Mouse (Mus musculus): ENCODE measurements at regions not wholly inside any gene's neighbourhood (a gene's known extent, or its start where the extent isn't known, plus 50 kb on each side); places are given as distances from the start of the nearest gene placed in this dataset.

DNA sequence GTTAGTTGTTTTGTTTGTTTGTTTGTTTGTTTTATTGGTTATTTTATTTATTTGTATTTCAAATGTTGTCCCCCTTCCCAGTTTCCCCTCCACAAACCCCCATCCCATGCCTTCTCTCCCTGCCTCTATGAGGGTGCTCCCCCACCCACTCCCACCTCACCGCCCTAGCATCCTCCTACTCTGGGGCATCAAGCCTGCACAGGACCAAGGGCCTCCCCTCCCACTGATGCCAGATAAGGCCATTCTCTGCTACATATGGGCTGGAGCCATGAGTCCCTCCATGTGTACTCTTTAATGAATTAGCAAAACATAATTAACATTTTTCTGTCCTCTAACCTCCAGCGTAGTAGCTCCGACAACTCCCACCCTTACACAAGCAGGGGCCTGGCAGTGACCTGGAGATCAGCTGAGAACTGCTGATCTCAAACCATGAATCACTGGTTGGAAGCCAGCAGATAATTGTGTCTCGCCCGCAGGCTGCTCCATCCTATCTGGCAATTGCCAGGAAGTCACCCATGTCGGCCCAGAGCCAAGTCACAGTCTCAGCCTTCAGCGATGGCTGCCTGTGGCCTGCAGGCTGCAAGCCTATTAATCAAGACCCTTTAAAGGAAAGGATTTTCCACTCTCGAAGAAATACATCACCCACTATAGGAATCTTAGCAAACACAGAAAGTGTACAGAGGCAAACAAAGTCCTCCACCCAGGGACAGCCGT is 86.8 kb upstream of the Gpc1 start:
- Histone ChIP-seq H3K4me3 (ENCODE audit: low read depth, low read length) (no peak overlapping the region), H3K9me3 (ENCODE audit: low read length) (no peaks in the 10 kb centered on the region), H3K27me3 (replicated peaks; ENCODE audit: insufficient read depth, low read length) (no peaks in the 10 kb centered on the region), H3K27ac (ENCODE audit: low read length) (no peak overlapping the region), H3K4me1 (ENCODE audit: insufficient read depth, low read depth, low read length) (no peaks in the 10 kb centered on the region), H3K4me2 (replicated peaks; ENCODE audit: low read depth, low read length) (no peak overlapping the region), H3K9ac (replicated peaks; ENCODE audit: low read depth) (no peak overlapping the region), H3K36me3 (ENCODE audit: insufficient read depth, low read length) (no peaks in the 10 kb centered on the region)
- ATAC-seq = no peak
- 42% methylated on average over 9 of the region's 9 CpGs for WGBS
- no peak for DNase-seq (ENCODE audit: low spot score)
- TF ChIP-seq EP300 (IDR thresholded peaks at IDR 0.05) = no peak
- TF ChIP-seq CTCF (IDR thresholded peaks at IDR 0.05) = no peak

DNA sequence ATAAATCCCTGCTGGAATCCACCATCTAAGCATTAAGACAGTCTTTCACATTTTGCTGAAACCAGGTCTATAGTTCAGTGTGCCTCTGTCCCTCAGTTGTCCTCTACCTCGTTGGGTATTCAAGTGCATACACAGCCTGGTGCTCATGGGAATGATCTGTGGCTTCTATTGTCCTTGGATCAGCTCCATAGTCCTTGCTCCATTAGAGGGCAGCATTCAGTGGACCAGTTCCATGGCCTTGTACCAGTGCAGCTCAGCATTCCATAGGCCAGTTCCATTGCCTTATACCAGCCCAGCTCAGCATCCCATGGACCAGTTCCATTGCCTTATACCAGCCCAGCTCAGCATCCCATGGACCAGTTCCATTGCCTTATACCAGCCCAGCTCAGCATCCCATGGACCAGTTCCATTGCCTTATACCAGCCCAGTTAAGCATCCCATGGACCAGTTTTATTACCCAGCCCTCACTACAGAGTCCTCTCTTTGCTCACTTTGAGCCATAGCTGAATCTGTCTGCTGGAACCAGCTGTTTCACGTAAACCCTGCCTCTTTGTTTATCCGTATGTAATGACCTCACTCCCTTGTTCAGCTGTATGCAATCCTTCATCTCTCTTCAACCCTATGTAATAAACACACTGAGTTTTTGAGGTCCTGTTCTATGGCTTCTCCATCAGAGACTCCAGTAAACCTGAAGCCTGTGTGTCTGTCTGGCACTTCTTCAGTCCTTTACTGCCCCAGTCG is 88.4 kb upstream of the Gpc1 start:
- H3K4me1 ChIP-seq (ENCODE audit: insufficient read depth, low read depth, low read length) = no peaks in the 10 kb centered on the region
- DNase-seq (ENCODE audit: low spot score) = peak; percentile 12

GRCm38 (mm10) chr1:92742300-92742699 is 89.1 kb upstream of the Gpc1 start:
- TF ChIP-seq CTCF (IDR thresholded peaks at IDR 0.05) = no peak
- no peak for TF ChIP-seq EP300 (IDR thresholded peaks at IDR 0.05)
- DNase-seq (ENCODE audit: low spot score) (no peak), ATAC-seq (no peak)
- no peak overlapping the region for H3K4me3 ChIP-seq (ENCODE audit: low read depth, low read length)
- H3K4me2 ChIP-seq (replicated peaks; ENCODE audit: low read depth, low read length) = no peak overlapping the region
- no peaks in the 10 kb centered on the region for H3K36me3 ChIP-seq (ENCODE audit: insufficient read depth, low read length)
- H3K4me1 ChIP-seq (ENCODE audit: insufficient read depth, low read depth, low read length) = no peaks in the 10 kb centered on the region
- H3K9me3 ChIP-seq (ENCODE audit: low read length) = no peaks in the 10 kb centered on the region
- H3K27ac ChIP-seq (ENCODE audit: low read length) = no peak overlapping the region
- H3K27me3 ChIP-seq (replicated peaks; ENCODE audit: insufficient read depth, low read length) = no peaks in the 10 kb centered on the region
- no peak overlapping the region for H3K9ac ChIP-seq (replicated peaks; ENCODE audit: low read depth)
- 76% methylated on average over 6 of the region's 6 CpGs for WGBS

More for the DNA sequence above, 88.4 kb upstream of the Gpc1 start:
- H3K9me3 ChIP-seq (ENCODE audit: low read length) = no peaks in the 10 kb centered on the region
- no peak overlapping the region for H3K4me3 ChIP-seq (ENCODE audit: low read depth, low read length)
- no peak overlapping the region for H3K27ac ChIP-seq (ENCODE audit: low read length)
- TF ChIP-seq EP300 (IDR thresholded peaks at IDR 0.05) (no peak), CTCF (IDR thresholded peaks at IDR 0.05) (peak; percentile 43)
- ATAC-seq = no peak
- no peak overlapping the region for H3K9ac ChIP-seq (replicated peaks; ENCODE audit: low read depth)
- H3K27me3 ChIP-seq (replicated peaks; ENCODE audit: insufficient read depth, low read length) = no peaks in the 10 kb centered on the region
- H3K4me2 ChIP-seq (replicated peaks; ENCODE audit: low read depth, low read length) = no peak overlapping the region
- no peaks in the 10 kb centered on the region for H3K36me3 ChIP-seq (ENCODE audit: insufficient read depth, low read length)
- WGBS = 50% methylated on average over 4 of the region's 4 CpGs

DNA sequence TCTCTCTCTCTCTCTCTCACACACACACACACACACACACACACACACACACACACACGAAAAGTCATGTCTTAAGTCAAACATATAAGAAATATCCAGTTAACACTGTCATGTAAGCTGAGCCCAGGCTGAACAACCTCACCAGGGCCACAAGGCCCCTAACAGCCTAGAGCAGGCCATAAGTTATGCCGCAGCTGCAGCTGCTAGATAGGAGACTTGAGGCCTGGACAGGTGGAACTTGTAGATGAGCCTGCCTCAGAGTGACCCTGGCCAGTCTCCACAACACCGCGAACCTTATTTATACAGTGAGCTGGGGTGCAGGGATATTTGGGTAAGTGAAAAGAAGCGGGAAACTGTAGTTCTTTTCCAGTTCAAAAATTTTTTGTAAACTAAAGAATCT is 90.4 kb upstream of the Gpc1 start:
- H3K9ac ChIP-seq (replicated peaks; ENCODE audit: low read depth) = no peak overlapping the region
- H3K4me1 ChIP-seq (ENCODE audit: insufficient read depth, low read depth, low read length) = no peaks in the 10 kb centered on the region
- ATAC-seq = no peak
- H3K27ac ChIP-seq (ENCODE audit: low read length) = no peak overlapping the region
- WGBS = 73% methylated on average over 5 of the region's 5 CpGs
- no peaks in the 10 kb centered on the region for H3K9me3 ChIP-seq (ENCODE audit: low read length)
- H3K27me3 ChIP-seq (replicated peaks; ENCODE audit: insufficient read depth, low read length) = no peaks in the 10 kb centered on the region
- H3K4me3 ChIP-seq (ENCODE audit: low read depth, low read length) = no peak overlapping the region
- DNase-seq (ENCODE audit: low spot score) = no peak
- H3K36me3 ChIP-seq (ENCODE audit: insufficient read depth, low read length) = no peaks in the 10 kb centered on the region
- TF ChIP-seq CTCF (IDR thresholded peaks at IDR 0.05) = no peak
- TF ChIP-seq EP300 (IDR thresholded peaks at IDR 0.05) = no peak
- H3K4me2 ChIP-seq (replicated peaks; ENCODE audit: low read depth, low read length) = no peak overlapping the region

DNA sequence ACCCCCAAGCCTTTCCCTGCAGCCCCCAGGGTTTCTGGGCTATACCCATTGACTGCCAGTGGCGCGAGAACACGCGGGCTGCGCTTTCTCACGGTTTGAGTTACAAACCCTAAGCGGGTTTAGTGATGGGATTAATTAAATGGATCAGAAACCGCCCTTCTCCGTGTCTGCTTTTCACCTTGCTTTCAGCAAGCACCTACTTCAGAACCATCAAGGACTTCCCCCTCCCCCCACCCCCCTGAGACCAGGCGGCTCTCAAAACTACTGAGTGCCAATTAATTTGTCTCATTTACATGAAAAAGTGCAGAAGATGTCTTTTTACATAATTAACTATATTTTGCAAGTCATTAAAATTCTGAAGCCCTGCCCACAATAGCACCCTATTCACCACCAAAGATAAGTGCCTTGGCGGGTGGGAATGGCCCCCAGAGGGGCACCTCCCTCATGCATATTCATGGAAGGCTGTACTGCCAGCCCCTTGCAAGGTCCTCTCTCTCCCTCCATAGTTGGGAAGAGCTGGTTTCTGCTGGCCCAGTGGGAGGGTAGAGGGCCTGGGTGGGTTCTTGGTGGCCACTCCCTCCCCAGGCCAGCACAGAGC is 89.1 kb upstream of the Otos start:
- Histone ChIP-seq H3K36me3 (ENCODE audit: insufficient read depth, low read length) (no peaks in the 10 kb centered on the region), H3K4me2 (replicated peaks; ENCODE audit: low read depth, low read length) (no peak overlapping the region), H3K27me3 (replicated peaks; ENCODE audit: insufficient read depth, low read length) (no peaks in the 10 kb centered on the region), H3K9ac (replicated peaks; ENCODE audit: low read depth) (no peak overlapping the region), H3K4me1 (ENCODE audit: insufficient read depth, low read depth, low read length) (no peaks in the 10 kb centered on the region), H3K4me3 (ENCODE audit: low read depth, low read length) (no peak overlapping the region), H3K27ac (ENCODE audit: low read length) (no peak overlapping the region), H3K9me3 (ENCODE audit: low read length) (no peaks in the 10 kb centered on the region)
- no peak for TF ChIP-seq EP300 (IDR thresholded peaks at IDR 0.05)
- TF ChIP-seq CTCF (IDR thresholded peaks at IDR 0.05) = no peak
- DNase-seq (ENCODE audit: low spot score) (no peak), ATAC-seq (no peak)
- WGBS = 46% methylated on average over 11 of the region's 11 CpGs

DNA sequence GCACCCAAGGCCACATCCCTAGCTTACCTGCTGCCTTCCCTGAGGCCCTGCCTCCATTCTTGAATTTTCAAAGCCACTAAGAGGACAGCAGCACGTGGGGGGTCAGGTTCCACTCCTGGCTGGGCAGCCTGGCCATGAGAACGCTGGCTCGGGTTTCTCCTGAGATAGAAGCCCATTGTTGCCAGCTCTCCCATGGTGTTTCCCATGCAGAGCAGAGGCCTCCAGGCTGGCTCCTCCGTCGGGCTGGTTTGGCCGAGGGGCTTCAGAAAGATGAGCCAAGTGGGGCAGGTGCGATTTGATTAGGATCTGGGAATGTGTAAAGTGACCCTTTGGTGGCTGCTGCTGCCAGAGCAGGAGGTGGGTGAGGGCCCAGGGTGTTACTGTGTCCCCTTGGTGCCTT is 87.8 kb upstream of the Otos start:
- H3K4me1 ChIP-seq (ENCODE audit: insufficient read depth, low read depth, low read length) = no peaks in the 10 kb centered on the region
- no peak overlapping the region for H3K4me2 ChIP-seq (replicated peaks; ENCODE audit: low read depth, low read length)
- TF ChIP-seq CTCF (IDR thresholded peaks at IDR 0.05) (no peak), EP300 (IDR thresholded peaks at IDR 0.05) (no peak)
- no peaks in the 10 kb centered on the region for H3K9me3 ChIP-seq (ENCODE audit: low read length)
- H3K9ac ChIP-seq (replicated peaks; ENCODE audit: low read depth) = no peak overlapping the region
- no peak overlapping the region for H3K4me3 ChIP-seq (ENCODE audit: low read depth, low read length)
- H3K36me3 ChIP-seq (ENCODE audit: insufficient read depth, low read length) = no peaks in the 10 kb centered on the region
- no peak overlapping the region for H3K27ac ChIP-seq (ENCODE audit: low read length)
- no peaks in the 10 kb centered on the region for H3K27me3 ChIP-seq (replicated peaks; ENCODE audit: insufficient read depth, low read length)
- 46% methylated on average over 7 of the region's 7 CpGs for WGBS
- DNase-seq (ENCODE audit: low spot score) = no peak
- no peak for ATAC-seq

Data from lung, postnatal 0 days (tissue).